Mouse (Mus musculus): ENCODE data around the gene Gfi1b.

The Gfi1b gene

GRCm38 (mm10) chr2:28621111-28621510 lies 671 bp downstream of the Gfi1b start:
- DNase-seq = no peak

GRCm38 (mm10) chr2:28620522-28620921 lies 1.3 kb downstream of the Gfi1b start:
- no peak for DNase-seq

GRCm38 (mm10) chr2:28619369-28619768 lies 2.4 kb downstream of the Gfi1b start:
- DNase-seq = no peak

- DNase-seq = no peak
Observed at GRCm38 (mm10) chr2:28618777-28619336, 2.9 kb downstream of the Gfi1b start.

- DNase-seq = no peak
Observed at GRCm38 (mm10) chr2:28617498-28618486, 4.0 kb downstream of the Gfi1b start.

- no peak for DNase-seq
Observed at GRCm38 (mm10) chr2:28616874-28617273, 4.9 kb downstream of the Gfi1b start.

- DNase-seq = no peak
Observed at GRCm38 (mm10) chr2:28616358-28616757, 5.4 kb downstream of the Gfi1b start.

- DNase-seq = no peak
Observed at GRCm38 (mm10) chr2:28613599-28613998, 8.2 kb downstream of the Gfi1b start.

- no peak for DNase-seq
Observed at GRCm38 (mm10) chr2:28612436-28613063, 9.2 kb downstream of the Gfi1b start.

- DNase-seq = peak in 1 of 2 experiments; percentile 10
Observed at GRCm38 (mm10) chr2:28611407-28611787, 10.4 kb downstream of the Gfi1b start.

- peak; percentile 60 to 73 for DNase-seq
Observed at GRCm38 (mm10) chr2:28610716-28611406, 10.9 kb downstream of the Gfi1b start.

GRCm38 (mm10) chr2:28609851-28610250 lies 11.9 kb downstream of the Gfi1b start:
- DNase-seq = no peak

- DNase-seq = no peak
Observed at GRCm38 (mm10) chr2:28607341-28608165, 14.2 kb downstream of the Gfi1b start.

- DNase-seq = no peak
Observed at GRCm38 (mm10) chr2:28606601-28607340, 15.0 kb downstream of the Gfi1b start.

GRCm38 (mm10) chr2:28605789-28606541 lies 15.8 kb downstream of the Gfi1b start:
- no peak for DNase-seq

GRCm38 (mm10) chr2:28603542-28603941 lies 18.2 kb downstream of the Gfi1b start:
- DNase-seq = no peak

GRCm38 (mm10) chr2:28601720-28602590 lies 19.8 kb downstream of the Gfi1b start:
- no peak for DNase-seq

- no peak for DNase-seq
Observed at GRCm38 (mm10) chr2:28599569-28599900, 22.2 kb downstream of the Gfi1b start.

- no peak for DNase-seq
Observed at GRCm38 (mm10) chr2:28598692-28599568, 22.9 kb downstream of the Gfi1b start.
